Mouse (Mus musculus): ENCODE data around the gene Wap.

DNA sequence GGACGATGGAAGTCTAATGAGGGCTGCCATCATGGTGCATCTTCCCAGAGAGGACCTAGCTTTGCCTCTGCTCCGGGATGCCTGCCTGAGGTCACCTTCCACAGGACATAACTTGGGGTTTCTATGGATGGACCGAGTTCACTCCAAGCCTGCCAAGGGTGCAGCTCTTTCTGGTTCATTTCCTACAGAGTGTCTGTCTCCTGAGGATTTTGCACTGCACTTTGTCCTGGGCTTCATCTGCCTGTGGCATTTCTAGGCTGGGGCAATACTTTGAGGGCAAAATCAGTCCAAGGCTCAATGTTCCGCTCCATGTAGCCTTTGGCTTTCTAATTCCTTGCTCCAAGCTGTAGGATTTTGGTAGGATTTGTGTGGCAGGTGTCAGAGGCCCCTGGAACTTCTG lies 32.4 kb upstream of the Wap start:
- no peak for TF ChIP-seq POLR2A (IDR thresholded peaks at IDR 0.05; ENCODE audit: low read depth, low read length)
- TF ChIP-seq CTCF (IDR thresholded peaks at IDR 0.05; ENCODE audit: extremely low read depth, insufficient read depth, insufficient read length, insufficient replicate concordance) = no peak
